Mouse (Mus musculus) MEL (cell line): Measurements from ENCODE around the gene Fam166a. TPM values are rescaled to one million over a fixed set of nuclear protein-coding genes. Genes with fewer than 3 reads are reported as not detected.
A peak's percentile ranks its signal among the peaks of the same experiment; 100 is the strongest.

ENCODE experiments used
- DNase-seq: peaks from one replicate; pipeline ENCODE4 v3.0.0; 2011; ENCODE audit warnings: low read depth, low spot score
- H3K27ac ChIP-seq: 2 replicates; pipeline ENCODE4 v1.5.1; 2012; ENCODE audit warnings: low read depth, mild to moderate bottlenecking, control low read depth, low read length, moderate library complexity; ENCODE audit not compliant: control insufficient read depth
- H3K27me3 ChIP-seq, 2 experiments: fragments of 150-350 bp in 1 of 2; sonication (generic) in 1 of 2; 2 replicates each; pipeline ENCODE4 v1.6.1; 2012; ENCODE audit warnings: low read length in 2 of 2, mild to moderate bottlenecking in 2 of 2, improper control_type of control experiment in 1 of 2, moderate library complexity in 1 of 2; ENCODE audit not compliant: insufficient read depth in 2 of 2, control insufficient read depth in 1 of 2
- H3K36me3 ChIP-seq, 2 experiments: 2 replicates each; pipeline ENCODE4 v1.6.1; 2012 to 2014; ENCODE audit warnings: low read length in 2 of 2, improper control_type of control experiment in 1 of 2, inconsistent platforms in 1 of 2, mild to moderate bottlenecking in 1 of 2; ENCODE audit not compliant: insufficient read depth in 2 of 2, control insufficient read depth in 1 of 2
- H3K4me1 ChIP-seq, 2 experiments: fragments of 150-350 bp in 1 of 2; sonication (generic) in 1 of 2; 2 replicates each; pipeline ENCODE4 v1.6.1; 2012; ENCODE audit warnings: low read length in 2 of 2, improper control_type of control experiment in 1 of 2, mild to moderate bottlenecking in 1 of 2; ENCODE audit not compliant: insufficient read depth in 2 of 2, control insufficient read depth in 1 of 2
- H3K4me3 ChIP-seq, 2 experiments: fragments of 150-350 bp in 1 of 2; sonication (generic) in 1 of 2; 2 replicates each; pipeline ENCODE4 v1.5.1; 2012; ENCODE audit warnings: low read depth in 2 of 2, low read length in 2 of 2, mild to moderate bottlenecking in 2 of 2, moderate library complexity in 2 of 2, control low read depth in 1 of 2, improper control_type of control experiment in 1 of 2; ENCODE audit not compliant: control insufficient read depth in 1 of 2, insufficient read depth in 1 of 2
- H3K79me2 ChIP-seq: 2 replicates; pipeline ENCODE4 v1.6.1; 2012; ENCODE audit warnings: mild to moderate bottlenecking, low read length, moderate library complexity; ENCODE audit not compliant: control insufficient read depth, poor library complexity, insufficient read depth
- H3K9ac ChIP-seq: 2 replicates; pipeline ENCODE4 v1.6.1; 2012; ENCODE audit warnings: low read depth, mild to moderate bottlenecking, control low read depth, low read length, moderate library complexity; ENCODE audit not compliant: control insufficient read depth, poor library complexity, severe bottlenecking
- H3K9me3 ChIP-seq: fragments of 150-350 bp; sonication (generic); replicated peaks from 2 replicates; pipeline ENCODE4 v1.6.1; 2012; ENCODE audit warnings: mild to moderate bottlenecking, low read length, improper control_type of control experiment, moderate library complexity; ENCODE audit not compliant: insufficient read depth
- BHLHE40 ChIP-seq: IDR thresholded peaks from 2 replicates; pipeline ENCODE4 v1.6.1; 2012; ENCODE audit warnings: low read depth, mild to moderate bottlenecking, inconsistent platforms, low read length, improper control_type of control experiment, borderline replicate concordance
- CHD1 ChIP-seq: IDR thresholded peaks from 2 replicates; pipeline ENCODE4 v1.6.1; 2012; ENCODE audit warnings: low read depth, mild to moderate bottlenecking, inconsistent platforms, low read length, improper control_type of control experiment
- CHD2 ChIP-seq: IDR thresholded peaks from 2 replicates; pipeline ENCODE4 v1.6.1; 2011; ENCODE audit warnings: low read length, improper control_type of control experiment
- CTCF ChIP-seq, 3 experiments: IDR thresholded peaks in 2 of 3; conservative IDR thresholded peaks in 1 of 3; 2 replicates each; pipeline ENCODE4 v1.5.1; 2011 to 2012; ENCODE audit warnings: low read length in 3 of 3, low read depth in 2 of 3, mild to moderate bottlenecking in 2 of 3, improper control_type of control experiment in 1 of 3, inconsistent platforms in 1 of 3, mixed read lengths in 1 of 3, moderate library complexity in 1 of 3; ENCODE audit not compliant: control insufficient read depth in 1 of 3, insufficient read depth in 1 of 3, poor library complexity in 1 of 3, severe bottlenecking in 1 of 3
- E2F4 ChIP-seq: IDR thresholded peaks from 2 replicates; pipeline ENCODE4 v1.6.1; 2011; ENCODE audit warnings: low read depth, low read length, improper control_type of control experiment, borderline replicate concordance
- ELF1 ChIP-seq: IDR thresholded peaks from 2 replicates; pipeline ENCODE4 v1.6.1; 2014; ENCODE audit warnings: low read depth, mild to moderate bottlenecking, inconsistent platforms, low read length, improper control_type of control experiment, moderate library complexity
- EP300 ChIP-seq, 2 experiments: IDR thresholded peaks; 2 replicates each; pipeline ENCODE4 v1.6.1; 2011; ENCODE audit warnings: improper control_type of control experiment in 2 of 2, low read length in 2 of 2, low read depth in 1 of 2, mild to moderate bottlenecking in 1 of 2
- ETS1 ChIP-seq: IDR thresholded peaks from 2 replicates; pipeline ENCODE4 v1.6.1; 2012; ENCODE audit warnings: low read depth, mild to moderate bottlenecking, inconsistent platforms, low read length, improper control_type of control experiment, moderate library complexity
- GABPA ChIP-seq: IDR thresholded peaks from 2 replicates; pipeline ENCODE4 v1.6.1; 2012; ENCODE audit warnings: low read depth, mild to moderate bottlenecking, inconsistent platforms, low read length, improper control_type of control experiment, moderate library complexity
- GATA1 ChIP-seq: IDR thresholded peaks from 2 replicates; pipeline ENCODE4 v1.6.1; 2011; ENCODE audit warnings: low read depth, low read length, improper control_type of control experiment
- HCFC1 ChIP-seq: IDR thresholded peaks from 2 replicates; pipeline ENCODE4 v1.6.1; 2012; ENCODE audit warnings: low read depth, mild to moderate bottlenecking, inconsistent platforms, low read length, improper control_type of control experiment, moderate library complexity
- JUND ChIP-seq: IDR thresholded peaks from 2 replicates; pipeline ENCODE4 v1.6.1; 2011; ENCODE audit warnings: low read depth, mild to moderate bottlenecking, improper control_type of control experiment, low read length
- KAT2A ChIP-seq: conservative IDR thresholded peaks from 2 replicates; pipeline ENCODE4 v1.6.1; 2012; ENCODE audit warnings: low read depth, low read length, improper control_type of control experiment, inconsistent platforms
- MAFK ChIP-seq: IDR thresholded peaks from 2 replicates; pipeline ENCODE4 v1.6.1; 2011; ENCODE audit warnings: low read depth, mild to moderate bottlenecking, low read length, improper control_type of control experiment, borderline replicate concordance
- MAX ChIP-seq: IDR thresholded peaks from 2 replicates; pipeline ENCODE4 v1.6.1; 2011; ENCODE audit warnings: low read length, improper control_type of control experiment
- MAZ ChIP-seq: IDR thresholded peaks from 2 replicates; pipeline ENCODE4 v1.6.1; 2012; ENCODE audit warnings: low read depth, mild to moderate bottlenecking, inconsistent platforms, low read length, improper control_type of control experiment
- MEF2A ChIP-seq: IDR thresholded peaks from 2 replicates; pipeline ENCODE4 v1.6.1; 2014; ENCODE audit warnings: low read depth, mild to moderate bottlenecking, inconsistent platforms, low read length, improper control_type of control experiment; ENCODE audit not compliant: poor library complexity, insufficient replicate concordance, severe bottlenecking; ENCODE audit errors: extremely low read depth
- MYB ChIP-seq: IDR thresholded peaks from 2 replicates; pipeline ENCODE4 v1.6.1; 2011; ENCODE audit warnings: mild to moderate bottlenecking, low read depth, low read length, improper control_type of control experiment
- MYC ChIP-seq: IDR thresholded peaks from 2 replicates; pipeline ENCODE4 v1.6.1; 2011; ENCODE audit warnings: low read depth, mild to moderate bottlenecking, low read length, improper control_type of control experiment, moderate library complexity
- NELFE ChIP-seq: IDR thresholded peaks from 2 replicates; pipeline ENCODE4 v1.6.1; 2011; ENCODE audit warnings: low read depth, low read length, improper control_type of control experiment
- NRF1 ChIP-seq: IDR thresholded peaks from 2 replicates; pipeline ENCODE4 v1.6.1; 2014; ENCODE audit warnings: low read depth, mild to moderate bottlenecking, inconsistent platforms, low read length, improper control_type of control experiment, moderate library complexity; ENCODE audit not compliant: poor library complexity, insufficient read depth, severe bottlenecking
- POLR2A ChIP-seq, 2 experiments: IDR thresholded peaks; 2 replicates each; pipeline ENCODE4 v1.6.1; 2011 to 2012; ENCODE audit warnings: low read length in 2 of 2, mild to moderate bottlenecking in 2 of 2, control low read depth in 1 of 2, improper control_type of control experiment in 1 of 2, low read depth in 1 of 2, moderate library complexity in 1 of 2; ENCODE audit not compliant: control insufficient read depth in 1 of 2, insufficient read depth in 1 of 2, poor library complexity in 1 of 2
- POLR2AphosphoS2 ChIP-seq: IDR thresholded peaks from 2 replicates; pipeline ENCODE4 v1.6.1; 2011; ENCODE audit warnings: low read length, improper control_type of control experiment
- POLR2AphosphoS5 ChIP-seq: IDR thresholded peaks from 2 replicates; pipeline ENCODE4 v1.6.1; 2012; ENCODE audit warnings: low read depth, borderline replicate concordance, mild to moderate bottlenecking, inconsistent platforms, low read length, moderate library complexity, mixed read lengths
- RCOR1 ChIP-seq: IDR thresholded peaks from 2 replicates; pipeline ENCODE4 v1.6.1; 2012; ENCODE audit warnings: low read depth, mild to moderate bottlenecking, inconsistent platforms, low read length, improper control_type of control experiment
- SIN3A ChIP-seq: IDR thresholded peaks from 2 replicates; pipeline ENCODE4 v1.6.1; 2012; ENCODE audit warnings: low read length, improper control_type of control experiment, inconsistent platforms
- SMC3 ChIP-seq: IDR thresholded peaks from 2 replicates; pipeline ENCODE4 v1.6.1; 2011; ENCODE audit warnings: low read depth, low read length, improper control_type of control experiment
- TAL1 ChIP-seq: IDR thresholded peaks from 2 replicates; pipeline ENCODE4 v1.6.1; 2012; ENCODE audit warnings: mild to moderate bottlenecking, inconsistent platforms, low read length, moderate library complexity, mixed read lengths
- UBTF ChIP-seq: IDR thresholded peaks from 2 replicates; pipeline ENCODE4 v1.6.1; 2012; ENCODE audit warnings: low read depth, mild to moderate bottlenecking, inconsistent platforms, low read length, improper control_type of control experiment, moderate library complexity, borderline replicate concordance; ENCODE audit not compliant: insufficient read depth
- USF1 ChIP-seq: IDR thresholded peaks from 2 replicates; pipeline ENCODE4 v1.6.1; 2014; ENCODE audit warnings: low read depth, mild to moderate bottlenecking, inconsistent platforms, low read length, improper control_type of control experiment, moderate library complexity
- ZC3H11A ChIP-seq: IDR thresholded peaks from 2 replicates; pipeline ENCODE4 v1.6.1; 2012; ENCODE audit warnings: low read depth, mild to moderate bottlenecking, inconsistent platforms, low read length, improper control_type of control experiment
- ZMIZ1 ChIP-seq: IDR thresholded peaks from 2 replicates; pipeline ENCODE4 v1.6.1; 2012; ENCODE audit warnings: low read depth, mild to moderate bottlenecking, inconsistent platforms, low read length, improper control_type of control experiment, moderate library complexity
- ZNF384 ChIP-seq: IDR thresholded peaks from 2 replicates; pipeline ENCODE4 v1.6.1; 2012; ENCODE audit warnings: low read depth, mild to moderate bottlenecking, inconsistent platforms, low read length, improper control_type of control experiment
- polyA plus RNA-seq, 2 experiments: library from polyadenylated mRNA; stranded (reverse) in 1 of 2; unstranded in 1 of 2; fragments of >175 nt in 1 of 2; fragments of >200 nt in 1 of 2; gene quantifications; 2 replicates each; pipeline versions ENCODE4 v1.2.1 to v1.2.4; 2012; ENCODE audit warnings: low replicate concordance in 2 of 2, low read depth in 1 of 2; ENCODE audit not compliant: insufficient read length in 2 of 2, insufficient read depth in 1 of 2, missing spikeins in 1 of 2
- total RNA-seq: library from RNA; depleted of rRNA; stranded (reverse); fragments of 300-350 nt; gene quantifications from 2 replicates; pipeline ENCODE4 v1.2.3, GENCODE M21; 2012

Gene Fam166a
- total and polyA plus RNA-seq, 3 experiments = 1.1 to 15.6 TPM; not detected in 1

GRCm38 (mm10) chr2:25224492-25224765 lies 5.9 kb downstream of the Fam166a start, which contains the start of gene Tubb4b (continued):
- TF ChIP-seq JUND = no peak
- peak; percentile 99 for TF ChIP-seq ZMIZ1
- TF ChIP-seq KAT2A = 0 out of 2 replicates have a peak, but pooled peaks have one; percentile 9
- no peak for TF ChIP-seq BHLHE40
- TF ChIP-seq ZC3H11A = no peak
- TF ChIP-seq ELF1 = peak; percentile 45; the same call in 1 of the 2 replicates

- Histone ChIP-seq H3K79me2 (peaks cover 17% of the 10 kb centered on the region), H3K9me3 (no peaks in the 10 kb centered on the region), H3K9ac (peak overlapping the region; percentile 99), H3K27me3 (no peaks in the 10 kb centered on the region), H3K27ac (peak overlapping the region; percentile 100), H3K4me3 (peak overlapping the region; percentile 65 to 93), H3K36me3 (peaks cover 6 to 8% of the 10 kb centered on the region in 2 experiments), H3K4me1 (peaks cover 6 to 18% of the 10 kb centered on the region in 2 experiments; a peak in 3 of 4 replicates)
- peak; percentile 99 for DNase-seq
- TF ChIP-seq UBTF = no peak
- TF ChIP-seq MAFK = no peak
- TF ChIP-seq USF1 = 0 out of 2 replicates have a peak, but pooled peaks have one; percentile 9
- no peak for TF ChIP-seq GABPA
- TF ChIP-seq POLR2AphosphoS2 = no peak; the same call in 1 of the 2 replicates
- TF ChIP-seq MYB = no peak
- peak; percentile 8; the same call in 1 of the 2 replicates for TF ChIP-seq ETS1
- TF ChIP-seq MAX = peak; percentile 30; the same call in 1 of the 2 replicates
- TF ChIP-seq CHD1 = peak; percentile 77; the same call in 1 of the 2 replicates
- TF ChIP-seq GATA1 = 0 out of 2 replicates have a peak, but pooled peaks have one; percentile 5
- peak; percentile 73 for TF ChIP-seq ELF1
- TF ChIP-seq POLR2A (IDR thresholded peaks at IDR 0.05; ENCODE audit: control insufficient read depth in 1 of 2, insufficient read depth in 1 of 2, low read depth in 1 of 2, low read length in 2 of 2, poor library complexity in 1 of 2) = no peak; a peak in 1 of 4 replicates
- no peak for TF ChIP-seq E2F4
- TF ChIP-seq TAL1 = no peak
- peak; percentile 72 for TF ChIP-seq NRF1
- TF ChIP-seq SIN3A = peak; percentile 59; the same call in 1 of the 2 replicates
- no peak for TF ChIP-seq CTCF (IDR thresholded peaks at IDR 0.05 in 2 of 3, conservative IDR thresholded peaks at IDR 0.05 in 1 of 3; ENCODE audit: control insufficient read depth in 1 of 3, insufficient read depth in 1 of 3, low read depth in 2 of 3, low read length in 3 of 3, poor library complexity in 1 of 3, severe bottlenecking in 1 of 3)
- no peak for TF ChIP-seq JUND
- TF ChIP-seq SMC3 = no peak
- TF ChIP-seq EP300 (IDR thresholded peaks at IDR 0.05; ENCODE audit: low read depth in 1 of 2, low read length in 2 of 2) = no peak
- TF ChIP-seq MAZ = peak; percentile 84; the same call in 1 of the 2 replicates
- no peak; the same call in 1 of the 2 replicates for TF ChIP-seq MYC
- no peak for TF ChIP-seq POLR2AphosphoS5
- TF ChIP-seq RCOR1 = no peak
- TF ChIP-seq MEF2A = no peak
- no peak for TF ChIP-seq NELFE
- TF ChIP-seq CHD2 = peak; percentile 80
- TF ChIP-seq ZNF384 = peak; percentile 57
- peak; percentile 74 for TF ChIP-seq HCFC1
Observed at GRCm38 (mm10) chr2:25224766-25225752, 6.5 kb downstream of the Fam166a start.
